Mouse (Mus musculus) gastrocnemius, postnatal 36 days (tissue): Measurements from ENCODE around the gene Aatk. TPM values are rescaled to one million over a fixed set of nuclear protein-coding genes. Genes with fewer than 3 reads are reported as not detected.
A peak's percentile ranks its signal among the peaks of the same experiment; 100 is the strongest.

Experiments
- DNase-seq, 2 experiments: peaks; one replicate each; pipeline ENCODE4 v3.0.0; 2022
- intact Hi-C: fragments of 180-260 bp; cut with DNase I; formaldehyde crosslinking; loops from one replicate; pipeline ENCODE4 v1.15.1; 2025
- total RNA-seq, 2 experiments: library from RNA; stranded (reverse); gene quantifications; 2 replicates each; pipeline ENCODE4 v1.2.3; 2021

The Aatk gene
- total RNA-seq, 2 experiments from 2014 or later: 3.2 to 4.1 TPM

GRCm38 (mm10) chr11:120055953-120056732 is 9.2 kb upstream of the Aatk start:
- intact Hi-C loops: no loop called here
- no peak for DNase-seq

GRCm38 (mm10) chr11:120053846-120054245 is 6.9 kb upstream of the Aatk start:
- DNase-seq: no peak
- intact Hi-C loops: no loop called here

- intact Hi-C loops: no loop called here
- no peak for DNase-seq
Observed at GRCm38 (mm10) chr11:120052274-120052673, 5.3 kb upstream of the Aatk start.

- DNase-seq: no peak
- intact Hi-C loops: no loop called here
Observed at GRCm38 (mm10) chr11:120051124-120051811, 4.3 kb upstream of the Aatk start.

GRCm38 (mm10) chr11:120049067-120049466 is 2.1 kb upstream of the Aatk start:
- intact Hi-C loops: no loop called here
- DNase-seq: no peak

GRCm38 (mm10) chr11:120048252-120048556 is 1.2 kb upstream of the Aatk start:
- DNase-seq: no peak
- intact Hi-C loops: no loop called here

GRCm38 (mm10) chr11:120047531-120048251 is 724 bp upstream of the Aatk start:
- no peak for DNase-seq
- intact Hi-C loops: no loop called here

- intact Hi-C loops: no loop called here
- no peak for DNase-seq
Observed at GRCm38 (mm10) chr11:120045839-120046552, 971 bp downstream of the Aatk start.

- intact Hi-C loops: no loop called here
- DNase-seq: no peak
Observed at GRCm38 (mm10) chr11:120045341-120045740, 1.6 kb downstream of the Aatk start.

GRCm38 (mm10) chr11:120042141-120042838 is 4.7 kb downstream of the Aatk start:
- intact Hi-C loops: no loop called here
- no peak for DNase-seq

- peak; percentile 55 to 72 for DNase-seq
- intact Hi-C loops: no loop called here
Observed at GRCm38 (mm10) chr11:120041191-120042123, 5.5 kb downstream of the Aatk start.

GRCm38 (mm10) chr11:120040440-120040839 is 6.5 kb downstream of the Aatk start:
- DNase-seq: no peak
- intact Hi-C loops: no loop called here

GRCm38 (mm10) chr11:120039581-120039980 is 7.4 kb downstream of the Aatk start:
- DNase-seq: no peak
- intact Hi-C loops: no loop called here

GRCm38 (mm10) chr11:120034762-120035161 is 12.2 kb downstream of the Aatk start:
- intact Hi-C loops: no loop called here
- no peak for DNase-seq

- intact Hi-C loops: no loop called here
- DNase-seq: no peak
Observed at GRCm38 (mm10) chr11:120034306-120034705, 12.7 kb downstream of the Aatk start.

- DNase-seq: no peak
- intact Hi-C loops: no loop called here
Observed at GRCm38 (mm10) chr11:120033473-120033872, 13.5 kb downstream of the Aatk start.

GRCm38 (mm10) chr11:120032052-120032451 is 14.9 kb downstream of the Aatk start:
- intact Hi-C loops: no loop called here
- DNase-seq: no peak

GRCm38 (mm10) chr11:120030145-120030901 is 16.6 kb downstream of the Aatk start:
- DNase-seq: no peak
- intact Hi-C loops: loop anchor here (2.0 kb wide), 2 partner anchors 34 to 70 kb away; no protein-coding TSS in a partner anchor
